7 mouse cellular contexts compared by ENCODE assay signal in the genomic region with DNA sequence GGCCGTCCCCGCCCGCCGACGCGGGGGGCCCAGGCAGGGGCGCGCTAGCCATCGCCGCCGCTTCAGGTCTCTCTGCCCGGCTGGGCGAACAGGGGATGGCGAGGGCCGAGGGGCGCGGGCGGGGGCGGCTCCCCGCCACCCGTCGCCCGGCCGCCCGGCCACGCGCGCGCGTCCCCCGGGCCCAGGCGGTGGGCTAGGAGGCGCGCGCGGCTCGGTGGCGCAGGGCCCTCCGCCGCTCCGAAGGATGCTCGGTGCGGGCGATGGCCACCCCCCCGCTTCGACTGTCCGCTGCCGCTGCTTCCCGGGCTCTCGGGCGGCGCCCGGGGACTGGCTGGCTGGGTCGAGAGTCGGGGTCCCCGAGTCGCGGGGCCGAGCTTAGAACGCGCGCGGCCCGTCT. TPM values are rescaled to one million over a fixed set of nuclear protein-coding genes. Genes with fewer than 3 reads are reported as not detected.
DNase-seq lines count a peak whose midpoint lies in the region; ATAC-seq lines count a peak whose summit lies in the region.

Gene Irs2, minus strand, starts transcription at position 80 of the 397 bp plus-strand sequence.

- H3K27me3 ChIP-seq in lung, embryonic 15.5 days = peaks cover 3% of the 10 kb centered on the region; the same call in 1 of the 2 replicates
- no peaks in the 10 kb centered on the region for H3K27me3 ChIP-seq in embryonic facial prominence, embryonic 12.5 days
- no peaks in the 10 kb centered on the region for H3K27me3 ChIP-seq in limb, embryonic 15.5 days

- ATAC-seq in lung, embryonic 15.5 days (ENCODE audit: borderline replicate concordance, extremely low read depth, low FRiP score, low TSS enrichment) = peak; percentile 3; the same call in 1 of the 2 replicates
- 0 out of 2 replicates have a peak, but pooled peaks have one; percentile 0 for ATAC-seq in embryonic facial prominence, embryonic 12.5 days (ENCODE audit: insufficient number of reproducible peaks, insufficient read depth, low FRiP score, low TSS enrichment)
- 0 out of 2 replicates have a peak, but pooled peaks have one; percentile 0 for ATAC-seq in limb, embryonic 15.5 days (ENCODE audit: insufficient number of reproducible peaks, low FRiP score, low TSS enrichment, low read depth)

- H3K36me3 ChIP-seq in lung, embryonic 15.5 days = no peaks in the 10 kb centered on the region
- H3K36me3 ChIP-seq in embryonic facial prominence, embryonic 12.5 days = peaks cover 20% of the 10 kb centered on the region; the same call in 1 of the 2 replicates
- 0 out of 2 replicates have a peak, but pooled peaks cover 3% of the 10 kb centered on the region for H3K36me3 ChIP-seq in limb, embryonic 15.5 days

- peak within 1 kb of the TSS; percentile 91 for H3K4me2 ChIP-seq in lung, embryonic 15.5 days
- H3K4me2 ChIP-seq in embryonic facial prominence, embryonic 12.5 days (replicated peaks) = peak within 1 kb of the TSS; percentile 92
- H3K4me2 ChIP-seq in limb, embryonic 15.5 days = peak within 1 kb of the TSS; percentile 93

- DNase-seq in lung, postnatal 14 days = no peak
- no peak for DNase-seq in heart, postnatal 36 days
- no peak for DNase-seq in right cerebral cortex, postnatal 36 days (ENCODE audit: low spot score in 2 of 2)
- no peak for DNase-seq in cerebellum, adult 9-10 months

- under 1% methylated on average over 49 of the region's 64 CpGs for WGBS in lung, embryonic 15.5 days
- 0% methylated on average over 29 of the region's 64 CpGs for WGBS in embryonic facial prominence, embryonic 12.5 days
- WGBS in limb, embryonic 15.5 days = under 1% methylated on average over 63 of the region's 64 CpGs

- no peaks in the 10 kb centered on the region for H3K9me3 ChIP-seq in lung, embryonic 15.5 days
- H3K9me3 ChIP-seq in embryonic facial prominence, embryonic 12.5 days = no peaks in the 10 kb centered on the region
- no peaks in the 10 kb centered on the region for H3K9me3 ChIP-seq in limb, embryonic 15.5 days

- H3K9ac ChIP-seq in lung, embryonic 15.5 days = peak within 1 kb of the TSS; percentile 85
- H3K9ac ChIP-seq in embryonic facial prominence, embryonic 12.5 days = peak within 1 kb of the TSS; percentile 89
- H3K9ac ChIP-seq in limb, embryonic 15.5 days = peak within 1 kb of the TSS; percentile 88

- peaks cover 49% of the 10 kb centered on the region for H3K4me1 ChIP-seq in lung, embryonic 15.5 days
- H3K4me1 ChIP-seq in embryonic facial prominence, embryonic 12.5 days = peaks cover 46% of the 10 kb centered on the region
- peaks cover 50% of the 10 kb centered on the region for H3K4me1 ChIP-seq in limb, embryonic 15.5 days

- H3K4me3 ChIP-seq in lung, embryonic 15.5 days = peak within 1 kb of the TSS; percentile 68
- H3K4me3 ChIP-seq in embryonic facial prominence, embryonic 12.5 days = peak within 1 kb of the TSS; percentile 80
- peak within 1 kb of the TSS; percentile 86 for H3K4me3 ChIP-seq in limb, embryonic 15.5 days

- intact Hi-C loops in heart, postnatal 36 days (cut with DNase I) = loop anchor here (2.0 to 5.0 kb wide), 6 partner anchors 61 to 356 kb away; no protein-coding TSS in a partner anchor

- peak within 1 kb of the TSS; percentile 98 for H3K27ac ChIP-seq in lung, embryonic 15.5 days
- peak within 1 kb of the TSS; percentile 98 for H3K27ac ChIP-seq in embryonic facial prominence, embryonic 12.5 days
- peak within 1 kb of the TSS; percentile 97 for H3K27ac ChIP-seq in limb, embryonic 15.5 days

RNA-seq across cellular contexts. Expression of gene Irs2, which starts in this region (rescaled TPM):
- 4.1 TPM in 2 replicates for polyA plus RNA-seq in lung, embryonic 15.5 days (2015; fragmentation: Nextera tagmentation; extraction: Ambion mirVana)
- 11.5 and 11.8 TPM in 2 replicates for polyA plus RNA-seq in embryonic facial prominence, embryonic 12.5 days (2016; fragmentation: Nextera tagmentation; extraction: Ambion mirVana)
- total RNA-seq in heart, postnatal 36 days (2021) = 10 to 100 TPM; 13.2 to 33.5 TPM
- polyA plus RNA-seq in limb, embryonic 15.5 days (2015; fragmentation: Nextera tagmentation; extraction: Ambion mirVana) = 5.1 and 6.5 TPM in 2 replicates
